Mouse (Mus musculus) frontal cortex, postnatal 14 days (tissue): ENCODE measurements around the gene Sprr2h.

ENCODE experiments used
- DNase-seq, 2 experiments: peaks; one replicate each; pipeline ENCODE4 v3.0.0; 2022; ENCODE audit warnings: low spot score in 2 of 2

Sprr2h gene

DNA sequence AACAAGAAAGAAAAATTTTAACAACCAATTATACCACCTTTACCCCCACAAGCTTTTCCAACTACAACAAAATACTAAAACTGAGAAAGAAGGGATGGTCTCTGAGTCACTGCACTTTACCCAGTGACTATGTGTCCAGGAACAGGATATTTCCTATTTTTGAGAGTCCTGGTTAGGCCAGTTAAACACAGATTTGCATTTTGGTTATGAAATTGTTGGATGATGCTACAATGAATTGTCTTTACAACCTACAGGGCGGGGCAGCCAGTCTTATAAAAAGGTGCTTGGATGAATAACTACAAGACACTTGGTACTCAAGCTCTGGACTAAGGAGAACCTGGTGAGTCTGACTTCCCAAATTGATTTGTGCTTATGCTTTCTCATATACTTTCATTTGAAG lies at the start of gene Sprr2h:
Gene Sprr2h, plus strand, starts transcription at position 301 of the 400 bp plus-strand sequence.
- DNase-seq, result no peak

DNA sequence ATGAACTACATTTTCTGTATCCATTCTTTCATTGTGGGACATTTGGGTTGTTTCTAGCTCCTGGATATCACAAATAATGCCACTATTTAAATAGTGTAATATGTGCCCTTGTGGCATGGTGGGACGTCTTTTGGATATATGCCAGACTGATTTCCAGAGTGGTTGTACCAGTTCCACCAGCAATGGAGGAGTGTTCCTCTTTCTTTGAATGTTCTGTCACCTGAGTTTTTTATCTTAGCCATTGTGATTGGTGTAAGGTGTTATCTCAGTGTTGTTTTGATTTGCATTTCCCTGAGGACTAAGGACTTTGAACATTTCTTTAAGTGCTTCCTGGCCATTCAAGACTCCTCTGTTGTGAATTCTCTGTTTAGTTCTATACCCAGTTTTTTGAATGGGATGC lies 49.2 kb upstream of the Sprr2h start:
- DNase-seq, result no peak

- DNase-seq, result no peak
Observed at GRCm38 (mm10) chr3:92338840-92339239, 46.6 kb upstream of the Sprr2h start, which contains the start of gene Sprr2d. Gene Sprr2d, plus strand, starts transcription at chr3:92339140.

DNA sequence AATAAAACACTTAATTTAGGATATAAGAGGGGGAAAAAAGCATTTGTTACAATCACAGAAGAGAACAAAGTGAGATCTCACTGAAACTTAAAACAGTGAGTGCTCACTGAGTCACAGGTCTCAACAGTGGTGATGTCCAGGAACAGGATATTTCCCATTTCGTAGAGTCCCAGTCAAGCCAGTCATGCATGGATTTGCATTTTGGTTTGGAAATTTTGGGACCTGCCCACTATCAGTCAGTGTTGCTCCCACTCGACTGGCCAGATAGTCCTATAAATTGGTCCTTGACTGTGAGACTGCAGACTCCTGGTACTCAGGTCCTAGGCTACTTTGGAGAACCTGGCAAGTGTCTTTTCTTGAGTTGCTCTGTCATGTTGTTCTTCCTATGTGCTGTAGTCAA lies 33.6 kb upstream of the Sprr2h start, which contains the start of gene Sprr2e:
Gene Sprr2e, plus strand, starts transcription at position 301 of the 400 bp plus-strand sequence.
- no peak for DNase-seq

- DNase-seq, result no peak
Observed at GRCm38 (mm10) chr3:92361619-92362018, 23.9 kb upstream of the Sprr2h start.

DNA sequence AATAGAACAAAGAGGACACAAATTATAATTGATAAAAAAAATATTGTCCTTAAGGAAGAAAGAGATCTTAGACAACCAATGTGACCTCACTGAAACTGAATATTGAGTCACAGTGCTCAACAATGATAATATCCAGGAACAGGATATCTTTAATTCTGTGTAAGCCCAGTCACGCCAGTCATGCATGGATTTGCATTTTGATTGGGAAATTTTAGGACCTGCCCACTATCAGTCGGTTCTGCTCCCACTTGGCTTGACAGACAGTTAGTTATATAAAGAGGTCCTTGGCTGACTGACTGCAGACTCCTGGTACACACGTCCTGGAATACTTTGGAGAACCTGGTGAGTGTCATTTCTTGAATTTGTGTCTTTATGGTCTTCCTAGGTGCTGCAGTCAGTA lies 20.6 kb upstream of the Sprr2h start, which contains the start of gene Sprr2f:
Gene Sprr2f, plus strand, starts transcription at position 301 of the 400 bp plus-strand sequence.
- no peak for DNase-seq

DNA sequence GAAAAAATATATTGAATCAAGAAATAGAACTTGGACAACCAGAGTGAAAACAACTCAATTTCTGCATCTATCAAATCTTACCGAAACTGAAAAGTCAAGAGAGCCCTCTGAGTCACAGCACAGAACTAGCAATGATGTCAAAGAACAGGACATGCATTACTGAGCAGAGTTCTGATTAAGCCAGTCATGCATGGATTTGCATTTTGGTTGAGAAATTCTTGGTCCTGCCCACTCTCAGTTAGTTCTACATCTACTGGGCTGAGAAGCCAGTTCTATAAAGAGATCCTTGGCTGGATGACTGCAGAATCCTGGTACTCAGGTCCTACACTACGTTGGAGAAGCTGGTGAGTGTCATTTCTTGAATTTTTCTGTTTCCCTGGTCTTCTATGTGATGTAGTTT lies 11.9 kb upstream of the Sprr2h start:
- DNase-seq, result no peak

GRCm38 (mm10) chr3:92394301-92394700 lies 8.8 kb downstream of the Sprr2h start:
- no peak for DNase-seq

GRCm38 (mm10) chr3:92407691-92408090 lies 22.2 kb downstream of the Sprr2h start, which contains the start of gene Sprr2i:
Gene Sprr2i, plus strand, starts transcription at chr3:92407991.
- DNase-seq, result no peak

- DNase-seq, result no peak
Observed at GRCm38 (mm10) chr3:92417782-92418181, 32.3 kb downstream of the Sprr2h start, which contains the start of gene Sprr2j-ps. Gene Sprr2j-ps, plus strand, starts transcription at chr3:92418082.

DNA sequence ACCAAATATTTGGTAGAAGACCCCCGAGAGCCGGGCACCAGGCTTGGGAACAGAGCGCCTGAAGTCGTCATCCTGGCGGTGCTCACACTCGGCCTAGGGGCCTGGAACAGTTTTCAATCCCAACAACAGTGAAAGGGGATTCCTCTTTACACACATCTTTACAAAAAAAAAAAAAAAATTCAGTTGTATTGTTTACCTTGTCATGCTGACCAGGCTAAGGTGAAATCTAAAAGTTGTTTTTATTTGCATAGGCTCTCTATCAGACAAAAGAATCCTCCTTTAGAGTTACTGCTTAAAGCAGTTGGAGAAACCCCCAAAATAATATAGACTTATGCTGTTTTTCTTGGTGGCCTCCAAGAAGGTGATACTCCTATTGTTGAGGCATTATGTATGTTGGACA lies 43.8 kb downstream of the Sprr2h start, which contains the start of gene Gm9774:
Gene Gm9774, minus strand, starts transcription at position 101 of the 400 bp plus-strand sequence.
- no peak for DNase-seq

- DNase-seq, result no peak
Observed at GRCm38 (mm10) chr3:92432282-92432681, 46.8 kb downstream of the Sprr2h start, which contains the start of gene Sprr2k. Gene Sprr2k, plus strand, starts transcription at chr3:92432582.
